Mouse (Mus musculus) retina, postnatal 7 days (tissue): ENCODE data around the gene Tex37.

Experiments used
- DNase-seq: peaks from one replicate; pipeline ENCODE4 v3.0.0-alpha.2; 2012; ENCODE audit warnings: low read depth, low spot score

Tex37 gene

GRCm38 (mm10) chr6:70918827-70919226, at the start of gene Tex37:
TSS of gene Tex37 (minus strand) at chr6:70918927.
- no peak for DNase-seq

- DNase-seq, result no peak
These were observed 49.6 kb upstream of the Tex37 start for GRCm38 (mm10) chr6:70968291-70968690.

DNA sequence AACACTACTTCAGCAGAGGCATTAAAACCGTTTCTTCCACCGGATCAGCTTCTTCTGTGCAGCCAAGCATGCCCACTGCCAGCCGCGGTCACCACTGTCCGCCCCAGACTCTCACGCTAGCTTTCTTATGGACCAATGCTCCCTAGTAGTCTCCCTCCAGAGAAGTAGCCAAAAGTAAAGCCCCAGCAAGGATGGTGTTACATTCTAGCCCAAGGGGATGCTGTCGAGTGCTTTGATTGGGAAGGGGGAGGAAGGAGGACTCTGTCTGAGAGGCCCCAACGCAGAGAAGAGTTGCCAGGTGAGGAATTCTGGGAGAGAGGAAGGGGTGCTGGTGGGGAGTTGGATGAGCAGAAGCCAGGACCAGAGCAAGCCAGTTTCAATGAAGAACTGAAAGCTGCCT, 48.7 kb upstream of the Tex37 start:
- DNase-seq, result no peak

DNA sequence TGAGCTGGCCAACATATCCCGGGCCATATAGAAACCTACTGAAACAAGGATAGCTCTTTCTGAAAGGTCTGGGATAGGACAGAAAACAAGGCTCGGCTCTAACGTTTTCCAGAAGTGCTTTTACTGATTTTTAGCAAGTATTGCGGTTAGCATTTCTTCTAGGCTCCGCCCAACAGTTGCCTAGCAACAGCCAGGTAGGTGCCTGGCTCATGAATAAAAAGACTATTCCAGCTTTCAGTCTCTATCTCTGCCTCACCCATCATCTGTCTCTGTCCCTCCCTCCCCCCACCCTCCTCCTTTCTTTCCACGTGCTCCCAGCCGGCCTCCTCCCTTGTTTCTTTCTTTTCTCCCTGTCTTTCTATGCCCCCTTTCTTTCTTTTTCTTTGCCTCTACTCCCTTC, 47.0 kb upstream of the Tex37 start:
- DNase-seq, result no peak

DNA sequence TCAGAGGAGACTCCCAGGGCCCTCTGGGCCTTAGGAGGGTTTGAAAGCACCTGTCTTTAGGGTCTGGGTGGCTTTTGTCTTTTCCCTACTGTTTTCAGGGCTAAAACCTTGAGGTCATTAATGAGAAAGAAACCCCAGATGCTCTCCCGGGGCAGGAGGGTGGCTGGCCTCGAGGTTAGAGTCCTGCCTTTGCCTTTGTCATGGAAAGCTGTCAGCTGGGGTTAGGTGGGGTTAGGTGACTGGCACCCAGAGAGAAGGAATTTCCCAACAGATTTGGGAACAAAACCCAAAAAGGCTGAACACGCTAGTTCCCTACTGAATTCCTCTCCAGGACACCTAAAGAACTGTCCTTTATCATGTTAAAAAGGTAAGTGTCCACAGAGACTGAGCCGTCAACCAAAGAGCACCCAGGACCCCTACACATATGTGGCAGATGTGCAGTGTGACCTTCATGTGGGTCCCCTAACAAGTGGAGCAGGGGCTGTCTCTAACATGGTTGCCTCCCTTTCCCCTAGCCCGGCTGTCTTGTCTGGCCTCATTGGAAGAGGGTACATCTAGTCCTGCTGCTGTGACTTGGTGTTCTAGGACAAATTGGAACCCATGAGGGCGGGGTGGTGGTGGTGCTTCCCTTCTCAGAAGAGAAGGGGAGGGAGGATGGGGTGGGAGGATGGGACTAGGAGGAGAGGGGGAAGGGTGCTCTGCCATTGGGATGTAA, 45.5 kb upstream of the Tex37 start:
- no peak for DNase-seq

DNA sequence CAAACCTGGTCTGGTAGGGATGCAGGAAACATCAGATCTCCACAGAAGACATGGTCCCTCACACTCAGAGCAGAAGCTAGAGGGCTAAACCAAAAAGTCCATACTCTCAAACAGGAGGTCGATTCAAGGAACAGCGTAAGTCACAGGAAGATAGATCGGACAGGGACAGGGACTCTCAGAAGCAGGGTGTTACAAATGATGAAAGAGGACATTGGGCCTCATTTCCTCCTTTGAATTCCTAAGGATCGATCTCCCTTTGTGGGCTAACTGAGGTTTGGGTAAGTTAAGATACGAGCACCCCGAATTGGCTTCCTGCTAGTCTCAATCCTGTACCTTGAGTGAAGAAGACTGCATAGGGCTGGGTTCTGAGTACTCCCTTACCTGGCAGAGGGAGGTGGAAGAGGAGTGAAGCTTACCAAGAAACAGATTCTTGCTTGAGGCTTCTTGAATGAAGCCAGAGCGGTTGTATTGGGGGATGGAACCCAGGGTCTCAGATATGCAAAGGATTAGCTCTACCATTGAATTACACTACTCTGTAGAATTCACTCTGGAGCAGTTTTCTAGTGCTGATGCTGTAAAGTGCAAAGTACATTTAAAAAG, 38.7 kb upstream of the Tex37 start:
- no peak for DNase-seq

DNA sequence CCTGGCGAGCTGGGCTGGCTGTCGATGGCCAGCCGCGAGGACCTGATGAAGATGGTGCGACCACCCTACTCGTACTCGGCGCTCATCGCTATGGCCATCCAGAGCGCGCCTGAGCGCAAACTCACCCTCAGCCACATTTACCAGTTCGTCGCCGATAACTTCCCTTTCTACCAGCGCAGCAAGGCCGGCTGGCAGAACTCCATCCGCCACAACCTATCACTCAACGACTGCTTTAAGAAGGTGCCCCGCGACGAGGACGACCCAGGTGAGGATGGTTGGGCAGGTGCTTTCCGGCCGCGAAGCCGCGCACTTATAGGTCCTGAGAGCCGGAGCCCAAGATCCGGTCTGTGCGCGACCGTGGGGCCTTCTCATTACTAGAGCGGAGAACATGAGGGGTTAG, 38.2 kb upstream of the Tex37 start:
- DNase-seq, result no peak

DNA sequence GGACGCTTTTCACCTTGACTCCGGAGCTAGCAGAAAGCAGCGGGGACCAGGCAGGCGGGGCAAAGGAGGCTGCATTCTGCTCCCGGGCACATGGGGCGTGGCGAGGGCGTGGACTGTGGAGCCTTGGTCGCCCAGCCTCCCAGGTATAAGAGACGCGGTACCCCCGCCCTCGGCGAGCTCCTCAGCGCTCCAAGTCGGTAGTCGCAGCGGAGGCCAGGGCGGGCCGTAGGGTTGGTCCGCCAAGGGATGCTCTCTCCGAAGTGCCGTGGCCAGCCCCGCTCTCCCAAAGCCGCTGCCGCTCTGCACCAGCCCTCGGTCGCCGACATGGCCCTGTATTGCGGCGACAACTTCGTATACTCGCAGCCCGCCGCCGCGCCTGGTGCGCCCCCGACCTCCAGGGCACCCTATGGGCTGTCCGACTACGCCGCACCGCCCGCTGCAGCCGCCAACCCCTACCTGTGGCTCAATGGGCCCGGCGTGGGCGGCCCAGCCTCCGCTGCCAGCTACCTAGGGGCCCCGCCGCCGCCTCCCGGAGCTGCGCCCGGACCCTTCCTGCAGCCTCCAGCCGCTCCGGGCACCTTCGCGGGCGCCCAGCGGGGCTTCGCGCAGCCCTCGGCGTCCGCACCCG, 37.7 kb upstream of the Tex37 start, which contains the start of gene Foxi3:
Foxi3 (plus strand) TSS at position 247 of the 628 bp plus-strand sequence.
- DNase-seq, result no peak

- DNase-seq, result no peak
These were observed 37.1 kb upstream of the Tex37 start for GRCm38 (mm10) chr6:70955841-70956240.

DNA sequence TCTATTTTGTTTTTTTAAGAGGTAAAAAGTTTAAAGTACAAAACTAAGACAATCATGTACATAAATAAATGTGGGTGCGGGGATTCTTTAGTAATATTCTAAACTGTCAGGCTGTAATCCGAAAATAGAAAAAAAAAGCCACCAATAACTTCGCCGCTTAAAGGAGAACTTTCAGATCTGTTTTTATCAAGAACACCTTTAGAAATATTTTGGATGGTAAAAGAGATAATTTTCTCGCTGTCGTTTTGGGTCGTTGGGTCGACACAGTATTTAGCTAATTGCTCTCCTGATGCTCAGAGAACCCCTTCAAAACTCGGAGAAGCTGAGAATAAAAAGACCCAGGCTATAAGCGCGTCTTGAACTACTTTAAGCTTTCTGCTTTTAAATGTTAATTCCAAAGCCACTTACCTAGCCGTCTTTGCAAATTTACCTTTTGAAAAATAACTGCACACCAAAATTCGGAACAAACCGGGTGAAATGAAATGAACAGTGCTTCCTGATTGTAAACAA, 36.6 kb upstream of the Tex37 start:
- DNase-seq, result no peak

GRCm38 (mm10) chr6:70954040-70954439, 35.3 kb upstream of the Tex37 start:
- DNase-seq, result no peak

DNA sequence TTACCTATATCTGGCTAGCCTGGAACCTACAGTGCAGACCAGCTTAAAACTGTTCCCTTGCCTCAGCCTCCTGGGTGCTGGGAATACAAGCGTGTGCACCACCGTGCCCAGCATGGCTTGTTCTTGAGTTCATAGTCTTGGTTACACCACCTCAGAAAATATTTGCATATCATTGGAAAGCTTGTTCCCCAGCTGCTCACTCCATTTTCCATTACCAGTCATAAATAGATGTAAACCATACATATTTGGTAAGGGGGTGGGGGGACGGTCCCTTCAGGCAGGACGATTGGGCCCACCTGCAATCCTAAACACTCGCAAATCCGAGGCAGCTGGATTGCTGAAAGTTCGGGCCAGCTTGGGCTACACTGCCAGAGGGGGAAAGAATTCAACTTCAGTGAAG, 34.5 kb upstream of the Tex37 start:
- no peak for DNase-seq

DNA sequence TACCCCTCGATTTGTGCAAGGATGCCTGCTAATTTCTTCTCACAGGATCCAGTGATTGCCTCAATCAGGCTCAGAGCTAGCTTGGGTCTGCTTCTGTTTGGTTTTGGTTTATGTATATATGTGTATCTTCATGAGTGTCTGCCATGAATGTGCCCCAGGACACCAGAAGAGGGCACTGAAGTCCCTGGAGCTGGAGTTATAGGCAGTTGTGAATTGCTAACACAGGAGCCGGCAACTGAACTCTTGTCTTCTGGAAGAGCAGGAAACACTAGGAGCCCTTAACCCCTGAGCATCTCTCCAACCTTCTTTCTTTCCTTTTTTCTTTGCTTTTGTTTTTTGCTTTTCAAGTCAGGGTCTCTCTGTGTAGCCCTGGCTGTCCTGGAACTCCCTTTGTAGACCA, 13.1 kb upstream of the Tex37 start:
- DNase-seq, result no peak

- peak; percentile 36 for DNase-seq
These were observed 2.7 kb upstream of the Tex37 start for GRCm38 (mm10) chr6:70921274-70922074.

- DNase-seq, result no peak
These were observed 6.3 kb downstream of the Tex37 start for GRCm38 (mm10) chr6:70912396-70912765.

DNA sequence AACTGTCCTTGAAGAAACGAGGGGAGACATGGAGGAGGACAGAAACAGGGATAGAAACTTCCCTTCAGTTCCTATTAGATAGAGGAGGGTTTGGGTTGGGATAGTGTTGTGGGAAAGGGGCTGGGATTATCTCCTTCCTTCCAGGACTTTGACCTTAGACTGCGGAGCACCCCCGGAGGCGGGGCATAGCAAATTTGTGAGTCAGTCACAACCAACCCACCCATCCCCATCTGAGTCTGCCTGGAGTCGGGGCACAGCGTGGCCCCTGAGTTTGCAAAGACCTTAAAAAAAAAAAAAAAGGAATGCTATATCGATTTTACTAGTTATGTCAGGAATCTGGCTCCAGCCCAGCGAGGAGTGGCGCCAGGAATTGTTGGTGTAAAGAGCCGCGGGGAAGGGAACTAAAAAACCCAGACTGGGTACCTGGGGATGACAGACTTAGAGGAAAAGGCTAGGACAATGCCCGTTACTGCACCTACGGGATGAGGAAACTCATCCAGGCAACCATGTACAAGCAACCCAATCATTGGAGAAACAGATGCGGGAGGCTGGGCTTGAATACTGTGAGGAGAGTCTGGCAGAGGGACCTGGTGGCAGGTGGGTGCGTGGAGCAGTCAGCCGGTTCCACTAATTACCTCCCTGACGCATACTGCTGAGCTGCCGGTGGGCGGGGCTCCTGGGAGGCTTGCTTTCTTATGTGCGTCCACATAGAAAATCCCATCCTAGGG, 6.9 kb downstream of the Tex37 start:
- no peak for DNase-seq

DNA sequence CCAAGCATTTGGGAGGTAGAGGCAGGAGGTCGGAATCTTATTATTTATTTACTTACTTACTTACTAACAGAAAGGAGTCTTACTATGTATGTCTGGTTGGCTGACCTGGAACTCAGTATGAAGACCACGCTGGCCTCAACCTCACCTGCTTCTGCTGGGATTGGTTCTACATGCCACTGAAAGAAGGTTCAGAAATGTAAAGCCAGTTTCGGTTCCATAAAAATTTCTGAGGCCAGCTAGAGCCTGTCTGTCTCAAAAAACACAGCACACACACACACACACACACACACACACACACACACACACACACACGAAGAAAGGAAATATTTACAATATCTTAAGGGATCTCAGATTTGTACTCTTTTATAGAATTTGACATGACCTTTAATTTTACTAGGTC, 8.4 kb downstream of the Tex37 start:
- no peak for DNase-seq

DNA sequence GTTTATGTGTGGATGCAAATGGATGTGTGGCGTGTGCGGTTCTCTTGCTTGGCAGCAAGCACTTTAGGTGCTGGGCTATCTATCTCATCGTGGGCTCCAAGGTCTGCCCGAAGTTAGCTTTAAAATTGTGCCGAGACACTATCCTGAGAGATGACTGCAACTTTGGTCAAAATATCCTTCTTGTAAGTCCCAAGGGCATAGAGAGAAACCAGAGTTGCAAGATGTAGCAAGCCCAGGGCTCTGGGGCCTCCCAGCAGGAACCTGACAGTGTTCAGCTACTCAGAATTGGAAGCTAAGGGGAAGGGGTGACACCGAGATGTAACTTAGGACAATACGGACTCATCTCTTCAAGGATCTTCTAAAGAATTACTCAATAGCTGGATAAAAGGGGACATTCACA, 9.2 kb downstream of the Tex37 start:
- DNase-seq, result no peak

DNA sequence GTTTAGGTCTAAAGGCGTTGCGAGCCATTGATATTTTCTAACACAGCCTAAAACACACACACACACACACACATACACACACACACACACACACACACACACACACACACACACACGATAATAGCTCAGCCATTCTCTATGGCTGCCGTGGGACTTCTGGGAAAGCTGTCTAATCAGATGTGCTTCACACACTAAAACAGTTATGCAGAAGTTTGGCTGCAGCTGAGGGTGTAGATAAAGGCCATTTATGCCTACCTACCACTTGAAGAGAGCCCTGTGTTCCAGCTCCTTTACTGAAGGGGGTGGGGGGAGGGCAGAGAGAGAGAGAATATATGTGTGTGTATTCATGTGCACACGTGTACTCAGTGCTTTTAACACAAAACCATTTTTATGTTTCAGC, 15.0 kb downstream of the Tex37 start:
- DNase-seq, result no peak

DNA sequence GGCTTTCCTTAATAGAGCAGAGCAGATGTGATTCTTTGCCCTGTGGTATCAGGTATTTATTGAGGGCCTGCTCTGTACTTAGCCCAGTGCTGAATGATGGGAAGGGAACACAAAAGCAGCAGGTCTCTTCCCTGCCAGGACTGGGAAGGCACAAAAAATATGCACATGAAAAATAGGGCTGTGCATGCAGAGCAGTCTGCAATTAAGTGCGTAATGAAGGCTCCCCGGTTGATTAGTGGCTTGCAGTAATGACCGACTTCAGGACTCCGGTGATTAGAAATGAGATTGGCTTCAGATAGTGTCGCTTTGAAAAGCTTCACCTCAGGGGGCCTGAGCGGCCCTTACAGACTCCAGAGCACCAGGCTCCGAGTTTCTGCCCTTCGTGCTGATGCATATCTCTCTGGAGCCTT, 19.1 kb downstream of the Tex37 start:
- DNase-seq, result no peak

- DNase-seq, result no peak
These were observed 20.6 kb downstream of the Tex37 start for GRCm38 (mm10) chr6:70898166-70898565.
